Mouse (Mus musculus) spleen, adult 2 months (tissue): ENCODE measurements around the gene Tipin. TPM values are rescaled to one million over a fixed set of nuclear protein-coding genes. Genes with fewer than 3 reads are reported as not detected.
"Not testable (repeated sequence)": the region's sequence is repeated elsewhere in the genome, so short reads cannot be mapped to it uniquely, and the experiment has no call there.

Source experiments
- DNase-seq, 2 experiments: peaks; one replicate each; pipeline versions ENCODE4 v3.0.0 to v3.0.0-alpha.2; 2012 to 2021; ENCODE audit warnings: low spot score in 2 of 2, low read depth in 1 of 2
- H3K27ac ChIP-seq: fragments of 200-500 bp; 2 replicates; pipeline ENCODE4 v1.5.1; 2012; ENCODE audit warnings: low read length, inconsistent platforms; ENCODE audit not compliant: insufficient read depth
- H3K27me3 ChIP-seq: fragments of 200-500 bp; 2 replicates; pipeline ENCODE4 v1.6.1; 2012; ENCODE audit warnings: mild to moderate bottlenecking, moderate library complexity, low read length, inconsistent platforms; ENCODE audit not compliant: control insufficient read depth, insufficient read depth
- H3K36me3 ChIP-seq: fragments of 200-500 bp; 2 replicates; pipeline ENCODE4 v1.6.1; 2012; ENCODE audit warnings: mild to moderate bottlenecking, low read length, inconsistent platforms; ENCODE audit not compliant: control insufficient read depth, insufficient read depth
- H3K4me1 ChIP-seq: fragments of 200-500 bp; 2 replicates; pipeline ENCODE4 v1.6.1; 2011; ENCODE audit warnings: inconsistent platforms; ENCODE audit not compliant: control insufficient read depth, insufficient read depth, insufficient read length
- H3K4me3 ChIP-seq: fragments of 200-500 bp; 2 replicates; pipeline ENCODE4 v1.5.1; 2011; ENCODE audit warnings: mild to moderate bottlenecking, inconsistent platforms; ENCODE audit not compliant: insufficient read depth, insufficient read length; ENCODE audit errors: extremely low read depth
- CTCF ChIP-seq: fragments of 200-500 bp; IDR thresholded peaks from 2 replicates; pipeline ENCODE4 v1.5.1; 2011; ENCODE audit warnings: mild to moderate bottlenecking, inconsistent platforms; ENCODE audit not compliant: insufficient read depth, insufficient read length, insufficient replicate concordance; ENCODE audit errors: extremely low read depth
- POLR2A ChIP-seq: fragments of 200-500 bp; IDR thresholded peaks from 2 replicates; pipeline ENCODE4 v1.6.1; 2011; ENCODE audit warnings: low read depth, low read length, inconsistent platforms
- WGBS: fragments of 180-500 bp; shearing (Covaris S2); methylation state at CpG from one replicate; pipeline ENCODE4 v1.1.7; 2018; 5-methylcytosine and 5-hydroxymethylcytosine counted together
- polyA plus RNA-seq: library from polyadenylated mRNA; depleted of rRNA; stranded (reverse); fragments of >200 nt; gene quantifications from 2 replicates; pipeline ENCODE4 v1.2.3, GENCODE M21; 2012

Gene Tipin
- polyA plus RNA-seq, 1 experiment: 2.4 TPM

- Histone ChIP-seq H3K4me3 (no peak overlapping the region), H3K4me1 (no peaks in the 10 kb centered on the region), H3K27me3 (no peaks in the 10 kb centered on the region), H3K27ac (no peak overlapping the region), H3K36me3 (no peaks in the 10 kb centered on the region)
- DNase-seq: peak; percentile 41 to 69
- no peak for TF ChIP-seq POLR2A
- TF ChIP-seq CTCF: peak; percentile 51; the same call in 1 of the 2 replicates
- WGBS: 65% methylated on average over 8 of the region's 8 CpGs
Measured at GRCm38 (mm10) chr9:64277706-64278105, 3.7 kb upstream of the Tipin start.

GRCm38 (mm10) chr9:64278665-64279310 is 2.6 kb upstream of the Tipin start:
- WGBS: 92% methylated on average over 6 of the region's 6 CpGs
- TF ChIP-seq CTCF (no peak), POLR2A (no peak)
- H3K36me3 ChIP-seq: no peaks in the 10 kb centered on the region

GRCm38 (mm10) chr9:64281781-64282178 is 399 bp downstream of the Tipin start:
- DNase-seq: no peak
- no peaks in the 10 kb centered on the region for H3K27me3 ChIP-seq
- H3K36me3 ChIP-seq: no peaks in the 10 kb centered on the region
- no peak for TF ChIP-seq CTCF
- no peak for TF ChIP-seq POLR2A
- 0% methylated on average over 24 of the region's 24 CpGs for WGBS
- H3K27ac ChIP-seq: peak overlapping the region; percentile 45; the same call in 1 of the 2 replicates
- H3K4me3 ChIP-seq: peak overlapping the region; percentile 83
- no peaks in the 10 kb centered on the region for H3K4me1 ChIP-seq

More at GRCm38 (mm10) chr9:64278665-64279310, 2.6 kb upstream of the Tipin start:
- H3K27ac ChIP-seq: no peak overlapping the region
- H3K4me3 ChIP-seq: no peak overlapping the region
- DNase-seq: no peak
- no peaks in the 10 kb centered on the region for H3K4me1 ChIP-seq
- H3K27me3 ChIP-seq: no peaks in the 10 kb centered on the region

- TF ChIP-seq POLR2A (no peak), CTCF (no peak)
- Histone ChIP-seq H3K36me3 (no peaks in the 10 kb centered on the region), H3K4me1 (no peaks in the 10 kb centered on the region), H3K27ac (no peak overlapping the region), H3K4me3 (no peak overlapping the region), H3K27me3 (no peaks in the 10 kb centered on the region)
- no peak for DNase-seq
- 20% methylated on average over 5 of the region's 5 CpGs for WGBS
Measured at GRCm38 (mm10) chr9:64282404-64282987, 1.1 kb downstream of the Tipin start.

GRCm38 (mm10) chr9:64303086-64303485 is 21.7 kb downstream of the Tipin start:
- peaks cover 24% of the 10 kb centered on the region for H3K36me3 ChIP-seq
- not testable (repeated sequence) for H3K4me3 ChIP-seq, H3K4me1 ChIP-seq, H3K27me3 ChIP-seq, H3K27ac ChIP-seq, DNase-seq
- 91% methylated on average over 4 of the region's 4 CpGs for WGBS

- WGBS: 82% methylated on average over 6 of the region's 6 CpGs
- no peak overlapping the region for H3K4me3 ChIP-seq
- TF ChIP-seq POLR2A (no peak), CTCF (no peak)
- DNase-seq: no peak
- H3K27ac ChIP-seq: no peak overlapping the region
- H3K36me3 ChIP-seq: peaks cover 24% of the 10 kb centered on the region
- H3K27me3 ChIP-seq: no peaks in the 10 kb centered on the region
- no peaks in the 10 kb centered on the region for H3K4me1 ChIP-seq
Measured at GRCm38 (mm10) chr9:64306476-64307312, 25.3 kb downstream of the Tipin start.
